Comparison of ENCODE assay signal across 8 mouse cellular contexts in genomic region chr1:179667450-179667849, GRCm38 (mm10). TPM values are rescaled to one million over a fixed set of nuclear protein-coding genes. Genes with fewer than 3 reads are reported as not detected.
DNase-seq lines count a peak whose midpoint lies in the region; ATAC-seq and TF ChIP-seq lines count a peak whose summit lies in the region.

No protein-coding gene starts in this region.

- WGBS in cerebellum, adult 2 months = 12% methylated on average over 7 of the region's 7 CpGs
- WGBS in spleen, adult 2 months = 49% methylated on average over 7 of the region's 7 CpGs
- 9% methylated on average over 7 of the region's 7 CpGs for WGBS in limb, embryonic 15.5 days
- 14% methylated on average over 7 of the region's 7 CpGs for WGBS in stomach, embryonic 16.5 days

- DNase-seq in cerebellum, adult 2 months = no peak
- DNase-seq in cerebellum, adult 9-10 months = no peak
- no peak for DNase-seq in spleen, adult 2 months (ENCODE audit: low read depth in 1 of 2, low spot score in 2 of 2)
- DNase-seq in spleen, postnatal 10 days (ENCODE audit: low spot score in 2 of 2) = no peak
- DNase-seq in right cerebral cortex, adult 2 months (ENCODE audit: low spot score in 2 of 2) = no peak
- no peak for DNase-seq in cerebellum, postnatal 10 days

- peak overlapping the region; percentile 86; the same call in 1 of the 2 replicates for H3K9ac ChIP-seq in limb, embryonic 15.5 days
- H3K9ac ChIP-seq in stomach, embryonic 16.5 days (ENCODE audit: low read length) = peak overlapping the region; percentile 89

- TF ChIP-seq CTCF in cerebellum, adult 2 months (IDR thresholded peaks at IDR 0.05; ENCODE audit: borderline replicate concordance, insufficient read depth, low read depth, low read length) = no peak
- no peak for TF ChIP-seq CTCF in spleen, adult 2 months (IDR thresholded peaks at IDR 0.05; ENCODE audit: extremely low read depth, insufficient read depth, insufficient read length, insufficient replicate concordance)

- H3K27ac ChIP-seq in cerebellum, adult 2 months (ENCODE audit: insufficient read depth, low read length) = no peak overlapping the region
- no peak overlapping the region for H3K27ac ChIP-seq in spleen, adult 2 months (ENCODE audit: insufficient read depth, low read length)
- H3K27ac ChIP-seq in limb, embryonic 15.5 days = peak overlapping the region; percentile 86
- peak overlapping the region; percentile 75 for H3K27ac ChIP-seq in stomach, embryonic 16.5 days (ENCODE audit: low read length)

- H3K4me2 ChIP-seq in limb, embryonic 15.5 days = peak overlapping the region; percentile 76
- H3K4me2 ChIP-seq in stomach, embryonic 16.5 days (ENCODE audit: low read depth, low read length) = peak overlapping the region; percentile 81

- ATAC-seq in limb, embryonic 15.5 days (ENCODE audit: insufficient number of reproducible peaks, low FRiP score, low TSS enrichment, low read depth) = no peak
- no peak for ATAC-seq in stomach, embryonic 16.5 days (ENCODE audit: insufficient read depth, low FRiP score)

- no peaks in the 10 kb centered on the region for H3K27me3 ChIP-seq in cerebellum, adult 2 months (ENCODE audit: control insufficient read depth, insufficient read depth, low read length)
- no peaks in the 10 kb centered on the region for H3K27me3 ChIP-seq in spleen, adult 2 months (ENCODE audit: control insufficient read depth, insufficient read depth, low read length)
- H3K27me3 ChIP-seq in limb, embryonic 15.5 days = no peaks in the 10 kb centered on the region
- no peaks in the 10 kb centered on the region for H3K27me3 ChIP-seq in stomach, embryonic 16.5 days (ENCODE audit: control insufficient read depth, insufficient read depth, low read length)

- no peaks in the 10 kb centered on the region for H3K9me3 ChIP-seq in limb, embryonic 15.5 days
- H3K9me3 ChIP-seq in stomach, embryonic 16.5 days (replicated peaks; ENCODE audit: control insufficient read depth, low read length) = no peaks in the 10 kb centered on the region

- no peak for TF ChIP-seq POLR2A in cerebellum, adult 2 months (IDR thresholded peaks at IDR 0.05; ENCODE audit: borderline replicate concordance, insufficient read depth, low read length)
- TF ChIP-seq POLR2A in spleen, adult 2 months (IDR thresholded peaks at IDR 0.05; ENCODE audit: low read depth, low read length) = no peak

- peaks cover 3% of the 10 kb centered on the region for H3K4me1 ChIP-seq in cerebellum, adult 2 months (ENCODE audit: control insufficient read depth, insufficient read depth, low read length)
- H3K4me1 ChIP-seq in spleen, adult 2 months (ENCODE audit: control insufficient read depth, insufficient read depth, insufficient read length) = peaks cover 2% of the 10 kb centered on the region; the same call in 1 of the 2 replicates
- H3K4me1 ChIP-seq in limb, embryonic 15.5 days = peaks cover 7% of the 10 kb centered on the region
- H3K4me1 ChIP-seq in stomach, embryonic 16.5 days (ENCODE audit: control insufficient read depth, insufficient read depth, low read length) = peaks cover 11% of the 10 kb centered on the region

- peak overlapping the region; percentile 70 for H3K4me3 ChIP-seq in cerebellum, adult 2 months (replicated peaks; ENCODE audit: insufficient read depth, low read depth, low read length)
- peak overlapping the region; percentile 79; the same call in 1 of the 2 replicates for H3K4me3 ChIP-seq in spleen, adult 2 months (ENCODE audit: extremely low read depth, insufficient read depth, insufficient read length)
- peak overlapping the region; percentile 86 for H3K4me3 ChIP-seq in limb, embryonic 15.5 days
- H3K4me3 ChIP-seq in stomach, embryonic 16.5 days (replicated peaks; ENCODE audit: low read length) = peak overlapping the region; percentile 87

- no peaks in the 10 kb centered on the region for H3K36me3 ChIP-seq in spleen, adult 2 months (ENCODE audit: control insufficient read depth, insufficient read depth, low read length)
- peaks cover 8% of the 10 kb centered on the region; the same call in 1 of the 2 replicates for H3K36me3 ChIP-seq in limb, embryonic 15.5 days
- no peaks in the 10 kb centered on the region for H3K36me3 ChIP-seq in stomach, embryonic 16.5 days (ENCODE audit: control insufficient read depth, insufficient read depth, low read length)

RNA-seq across cellular contexts. Expression of gene Sccpdh, which starts 0.6 kb away (rescaled TPM):
- polyA plus RNA-seq in cerebellum, adult 2 months (2012; rRNA removed) = 131 and 140 TPM in 2 replicates
- polyA plus RNA-seq in spleen, adult 2 months (2012; rRNA removed) = 1.4 and 1.8 TPM in 2 replicates
- polyA plus RNA-seq in limb, embryonic 15.5 days (2015; fragmentation: Nextera tagmentation; extraction: Ambion mirVana) = 74.2 and 87.9 TPM in 2 replicates
- polyA plus RNA-seq in stomach, embryonic 16.5 days (2015; fragmentation: Nextera tagmentation; extraction: Ambion mirVana) = 55.2 and 65.1 TPM in 2 replicates

Comparison
In these comparisons a context has a peak if more than half of its experiments do, and no peak if none do; other contexts are left out.
1. H3K27ac ChIP-seq: peak in limb, embryonic 15.5 days (single experiment) and stomach, embryonic 16.5 days (single experiment); none in cerebellum, adult 2 months (single experiment) and spleen, adult 2 months (single experiment).
2. RNA of gene Sccpdh, which starts 0.6 kb away (polyA plus RNA-seq): 131 to 140 TPM in cerebellum, adult 2 months, 74.2 to 87.9 TPM in limb, embryonic 15.5 days and 55.2 to 65.1 TPM in stomach, embryonic 16.5 days; 1.4 to 1.8 TPM in spleen, adult 2 months; every median in the first group is over 10 times any median in the second.
3. Peak in every context shown above with its lines, with median percentiles within 50 percentile points of each other: H3K4me3 ChIP-seq.